Mouse (Mus musculus) mammary gland, adult 2 months (tissue): ENCODE measurements around the gene 1700008P02Rik. TPM values are rescaled to one million over a fixed set of nuclear protein-coding genes. Genes with fewer than 3 reads are reported as not detected.

Experiments
- polyA plus RNA-seq: library from polyadenylated mRNA; depleted of rRNA; stranded (reverse); fragments of >200 nt; gene quantifications from 2 replicates; pipeline ENCODE4 v1.2.3, GENCODE M21; 2012; ENCODE audit warnings: low replicate concordance; rRNA removed

The 1700008P02Rik gene
- not detected in 2 replicates for polyA plus RNA-seq

DNA sequence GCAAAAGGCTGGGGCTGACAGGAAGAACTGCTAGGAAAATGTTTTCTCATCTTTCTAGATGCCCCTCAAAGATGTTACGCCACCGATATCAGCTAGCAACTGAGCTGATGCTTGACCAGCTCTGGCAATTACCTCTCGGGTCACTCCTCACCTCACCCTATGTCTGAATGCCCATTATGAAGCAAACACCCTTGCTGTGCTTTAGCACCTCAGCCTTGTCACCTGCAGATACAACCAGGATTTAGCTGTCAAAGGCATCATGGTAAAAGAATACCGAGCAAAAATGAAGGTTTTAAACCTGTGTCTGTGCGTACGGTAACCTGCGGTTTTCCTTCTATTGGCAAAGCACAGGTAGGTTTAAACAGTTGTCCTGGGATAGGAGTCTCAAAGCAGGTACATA, at the start of gene 1700008P02Rik:
Gene 1700008P02Rik, minus strand, starts transcription at position 101 of the 400 bp plus-strand sequence.

